Mouse (Mus musculus) neural tube, embryonic 14.5 days (tissue): ENCODE results near the gene Trim38. TPM values are rescaled to one million over a fixed set of nuclear protein-coding genes. Genes with fewer than 3 reads are reported as not detected.

Experiments used
- ATAC-seq: fragments of 200-750 bp; cut with Nextera tagmentation; 2 replicates; pipeline ENCODE4 v1.8.0; 2017; ENCODE audit warnings: low read depth, mild to moderate bottlenecking, moderate TSS enrichment, moderate library complexity
- H3K27ac ChIP-seq: fragments of 300-500 bp; sonication (generic); 2 replicates; pipeline ENCODE4 v1.5.1; 2014; ENCODE audit warnings: low read depth, mild to moderate bottlenecking, control low read depth, low read length, moderate library complexity, mixed read lengths
- H3K27me3 ChIP-seq: fragments of 300-500 bp; sonication (generic); 2 replicates; pipeline ENCODE4 v1.6.1; 2014; ENCODE audit warnings: low read length; ENCODE audit not compliant: control insufficient read depth, insufficient read depth
- H3K36me3 ChIP-seq: fragments of 300-500 bp; sonication (generic); 2 replicates; pipeline ENCODE4 v1.6.1; 2014; ENCODE audit warnings: low read length, mixed read lengths; ENCODE audit not compliant: control insufficient read depth, insufficient read depth
- H3K4me1 ChIP-seq: fragments of 300-500 bp; sonication (generic); 2 replicates; pipeline ENCODE4 v1.6.1; 2014; ENCODE audit warnings: low read length; ENCODE audit not compliant: control insufficient read depth, insufficient read depth
- H3K4me2 ChIP-seq: fragments of 300-500 bp; sonication (generic); 2 replicates; pipeline ENCODE4 v1.6.1; 2014; ENCODE audit warnings: mild to moderate bottlenecking, low read depth, low read length, control low read depth
- H3K4me3 ChIP-seq: fragments of 300-500 bp; sonication (generic); 2 replicates; pipeline ENCODE4 v1.5.1; 2014; ENCODE audit warnings: low read depth, low read length, control low read depth, mixed read lengths
- H3K9ac ChIP-seq: fragments of 300-500 bp; sonication (generic); replicated peaks from 2 replicates; pipeline ENCODE4 v1.6.1; 2014; ENCODE audit warnings: low read depth, mild to moderate bottlenecking, control low read depth, low read length, mixed read lengths
- H3K9me3 ChIP-seq: fragments of 300-500 bp; sonication (generic); 2 replicates; pipeline ENCODE4 v1.6.1; 2016; ENCODE audit warnings: low read length; ENCODE audit not compliant: control insufficient read depth
- WGBS: fragments of 180-500 bp; shearing (Covaris S2); extraction: QIAGEN DNeasy Blood & Tissue Kit; methylation state at CpG from one replicate; pipeline ENCODE4 v1.1.7; 2014; 5-methylcytosine and 5-hydroxymethylcytosine counted together
- polyA plus RNA-seq: library from polyadenylated mRNA; unstranded; fragments of >200 nt; fragmentation: Nextera tagmentation; extraction: Ambion mirVana; gene quantifications from 2 replicates; pipeline ENCODE4 v1.2.1, GENCODE M21; 2014

The Trim38 gene
- polyA plus RNA-seq, 1 experiment from 2014 or later: not detected

DNA sequence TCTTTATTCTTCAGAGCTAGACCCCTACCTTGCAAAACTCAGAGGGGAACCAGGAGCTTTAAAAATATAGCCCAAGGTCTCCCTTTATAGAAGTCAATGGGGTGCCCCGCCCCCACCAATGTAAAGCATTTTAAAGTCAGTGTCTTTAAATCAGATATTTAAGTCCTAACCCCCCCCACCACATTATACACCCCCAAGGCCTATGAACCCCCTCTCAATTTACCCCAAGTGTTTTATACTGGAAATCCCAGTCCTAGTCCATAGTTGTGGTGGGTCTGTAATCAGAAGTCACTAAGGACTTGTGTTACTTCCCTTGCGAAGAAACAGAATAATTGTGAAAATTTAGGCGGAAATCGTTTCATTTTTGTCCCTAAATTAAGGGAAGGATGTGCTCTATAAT, 31.7 kb upstream of the Trim38 start:
- Histone ChIP-seq H3K9me3 (no peaks in the 10 kb centered on the region), H3K4me1 (peaks cover 8% of the 10 kb centered on the region; the same call in 1 of the 2 replicates), H3K27me3 (no peaks in the 10 kb centered on the region), H3K4me3 (no peak overlapping the region), H3K36me3 (no peaks in the 10 kb centered on the region), H3K9ac (peak overlapping the region; percentile 57; the same call in 1 of the 2 replicates), H3K4me2 (peak overlapping the region; percentile 97), H3K27ac (peak overlapping the region; percentile 70)
- 25% methylated on average over 4 of the region's 4 CpGs for WGBS
- no peak for ATAC-seq

DNA sequence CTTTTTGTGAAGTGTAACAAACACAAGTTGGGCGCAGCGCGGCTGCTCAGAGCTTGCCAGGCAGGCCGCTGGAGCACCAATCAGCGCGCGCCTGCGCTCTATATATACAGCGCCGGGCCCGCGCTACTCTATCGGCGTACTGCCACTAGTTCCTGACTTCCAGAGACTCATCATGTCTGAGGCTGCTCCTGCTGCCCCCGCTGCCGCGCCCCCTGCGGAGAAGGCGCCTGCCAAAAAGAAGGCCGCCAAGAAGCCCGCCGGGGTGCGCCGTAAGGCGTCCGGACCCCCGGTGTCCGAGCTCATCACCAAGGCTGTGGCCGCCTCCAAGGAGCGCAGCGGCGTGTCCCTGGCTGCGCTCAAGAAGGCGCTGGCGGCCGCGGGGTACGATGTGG, 31.0 kb upstream of the Trim38 start, which contains the start of gene Hist1h1c:
Gene Hist1h1c (plus strand): TSS at position 132 of the 392 bp plus-strand sequence.
- H3K27ac ChIP-seq: peak within 1 kb of the TSS; percentile 70
- WGBS: under 1% methylated on average over 33 of the region's 38 CpGs
- peak; percentile 96 for ATAC-seq
- H3K4me2 ChIP-seq: peak within 1 kb of the TSS; percentile 97
- peak within 1 kb of the TSS; percentile 50 for H3K4me3 ChIP-seq
- peaks cover 8% of the 10 kb centered on the region; the same call in 1 of the 2 replicates for H3K4me1 ChIP-seq
- H3K36me3 ChIP-seq: no peaks in the 10 kb centered on the region
- H3K27me3 ChIP-seq: no peaks in the 10 kb centered on the region
- peak within 1 kb of the TSS; percentile 57 for H3K9ac ChIP-seq
- no peaks in the 10 kb centered on the region for H3K9me3 ChIP-seq

DNA sequence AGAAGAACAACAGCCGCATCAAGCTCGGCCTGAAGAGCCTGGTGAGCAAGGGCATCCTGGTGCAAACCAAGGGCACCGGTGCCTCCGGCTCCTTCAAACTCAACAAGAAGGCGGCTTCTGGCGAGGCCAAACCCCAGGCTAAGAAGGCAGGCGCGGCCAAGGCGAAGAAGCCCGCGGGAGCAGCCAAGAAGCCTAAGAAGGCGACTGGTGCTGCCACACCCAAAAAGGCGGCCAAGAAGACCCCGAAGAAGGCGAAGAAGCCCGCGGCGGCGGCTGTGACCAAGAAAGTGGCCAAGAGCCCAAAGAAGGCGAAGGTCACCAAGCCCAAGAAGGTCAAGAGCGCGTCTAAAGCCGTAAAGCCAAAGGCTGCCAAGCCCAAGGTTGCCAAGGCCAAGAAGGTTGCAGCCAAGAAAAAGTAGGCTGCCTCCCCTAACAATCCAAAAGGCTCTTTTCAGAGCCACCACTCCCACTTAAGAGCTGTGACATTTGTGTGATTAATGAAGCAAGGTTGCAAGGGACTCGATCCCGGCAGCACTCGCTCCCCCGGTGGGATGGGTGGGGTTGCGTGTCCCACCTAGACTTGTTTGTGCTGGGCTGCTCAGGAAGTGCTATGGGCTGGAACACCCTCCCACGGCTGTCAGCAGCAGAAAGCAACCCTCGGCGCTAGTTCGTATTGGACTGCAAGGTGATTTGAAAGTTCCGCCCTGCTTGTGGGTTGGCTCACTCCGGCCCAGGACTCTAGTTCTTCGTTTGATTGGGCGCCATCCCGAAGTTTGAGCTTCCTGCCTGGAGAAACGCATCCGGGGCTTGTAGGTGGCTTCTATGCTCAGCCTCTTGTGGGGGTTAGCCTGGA, 30.4 kb upstream of the Trim38 start:
- under 1% methylated on average over 39 of the region's 39 CpGs for WGBS
- ATAC-seq: peak; percentile 91

DNA sequence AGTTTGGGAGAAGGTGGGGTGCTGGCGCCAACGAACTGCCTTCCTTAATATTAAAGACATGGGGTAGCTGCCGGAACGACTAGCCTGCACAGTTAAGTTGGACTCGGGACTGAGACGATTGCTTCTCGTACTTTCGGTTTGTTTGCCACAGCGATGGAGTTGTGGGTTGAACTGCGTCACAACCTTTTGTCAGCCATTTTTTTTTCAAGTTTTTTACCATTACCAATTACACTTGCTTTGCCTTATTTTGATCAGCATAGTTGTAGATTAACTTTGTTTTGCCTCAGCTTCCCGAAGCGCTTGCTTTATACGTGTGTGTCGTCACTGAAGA, 29.8 kb upstream of the Trim38 start:
- Histone ChIP-seq H3K9ac (peak overlapping the region; percentile 43; the same call in 1 of the 2 replicates), H3K27me3 (no peaks in the 10 kb centered on the region), H3K4me1 (peaks cover 8% of the 10 kb centered on the region; the same call in 1 of the 2 replicates), H3K9me3 (no peaks in the 10 kb centered on the region), H3K27ac (peak overlapping the region; percentile 70), H3K4me2 (peak overlapping the region; percentile 97), H3K36me3 (no peaks in the 10 kb centered on the region), H3K4me3 (peak overlapping the region; percentile 50)
- no peak for ATAC-seq
- under 1% methylated on average over 14 of the region's 14 CpGs for WGBS

More for the DNA sequence above, 30.4 kb upstream of the Trim38 start:
- peak overlapping the region; percentile 57 for H3K9ac ChIP-seq
- no peaks in the 10 kb centered on the region for H3K27me3 ChIP-seq
- no peaks in the 10 kb centered on the region for H3K9me3 ChIP-seq
- peak overlapping the region; percentile 70 for H3K27ac ChIP-seq
- peak overlapping the region; percentile 97 for H3K4me2 ChIP-seq
- H3K36me3 ChIP-seq: no peaks in the 10 kb centered on the region
- peaks cover 8% of the 10 kb centered on the region; the same call in 1 of the 2 replicates for H3K4me1 ChIP-seq
- H3K4me3 ChIP-seq: peak overlapping the region; percentile 50

DNA sequence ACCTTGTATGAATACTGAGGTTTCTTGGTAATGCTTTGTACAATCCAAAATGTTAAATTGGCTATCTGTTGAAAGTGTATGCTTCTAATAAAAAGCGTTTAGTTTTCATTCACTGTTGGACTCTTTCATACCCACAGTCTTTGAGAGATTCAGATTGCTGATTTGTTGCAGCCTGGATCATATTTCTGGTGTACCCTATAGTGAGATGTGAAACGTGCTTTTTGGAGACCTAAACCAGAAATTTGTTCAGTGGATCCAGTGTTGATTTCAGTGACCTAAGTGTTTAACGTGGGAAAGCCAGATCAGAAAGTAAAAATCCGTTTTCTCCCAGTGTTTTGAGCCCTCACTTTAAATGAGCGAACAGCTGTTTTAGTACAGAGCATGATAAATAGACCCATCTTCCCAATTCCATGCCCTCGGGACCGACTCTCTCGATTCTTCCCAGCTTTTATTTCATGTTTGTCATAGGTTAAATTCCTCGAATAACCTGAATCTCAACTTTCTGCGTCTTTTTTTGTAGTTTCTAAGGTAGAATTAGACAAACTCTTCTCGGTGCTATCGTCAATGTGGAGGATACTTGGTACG, 29.4 kb upstream of the Trim38 start:
- Histone ChIP-seq H3K4me3 (peak overlapping the region; percentile 50), H3K9ac (peak overlapping the region; percentile 43; the same call in 1 of the 2 replicates), H3K9me3 (no peaks in the 10 kb centered on the region), H3K4me2 (peak overlapping the region; percentile 97), H3K27me3 (no peaks in the 10 kb centered on the region), H3K27ac (peak overlapping the region; percentile 70; the same call in 1 of the 2 replicates), H3K36me3 (no peaks in the 10 kb centered on the region), H3K4me1 (peaks cover 8% of the 10 kb centered on the region; the same call in 1 of the 2 replicates)
- ATAC-seq: no peak
- WGBS: 32% methylated on average over 13 of the region's 13 CpGs

DNA sequence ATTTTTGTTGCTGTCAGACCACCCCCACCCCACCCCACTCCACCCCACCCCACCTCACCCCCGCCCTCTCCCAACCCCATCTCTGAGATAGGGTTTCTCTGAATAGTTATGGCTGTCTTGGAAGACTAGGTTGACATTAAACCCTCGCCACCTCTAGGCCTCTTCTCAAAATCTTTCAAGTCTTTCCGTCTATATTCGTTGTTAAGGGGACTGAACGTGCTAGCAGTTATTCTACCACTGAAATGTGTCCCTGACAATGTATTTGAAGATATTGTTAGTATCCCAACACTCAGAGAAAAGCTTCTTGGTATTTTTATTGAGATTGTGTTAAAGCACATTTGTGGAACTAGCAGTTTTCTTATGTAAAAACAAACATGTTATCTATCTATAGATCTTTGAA, 28.8 kb upstream of the Trim38 start:
- H3K4me2 ChIP-seq: no peak overlapping the region; the same call in 1 of the 2 replicates
- no peak overlapping the region for H3K4me3 ChIP-seq
- 72% methylated on average over 5 of the region's 5 CpGs for WGBS
- H3K4me1 ChIP-seq: peaks cover 10% of the 10 kb centered on the region; the same call in 1 of the 2 replicates
- ATAC-seq: no peak
- no peaks in the 10 kb centered on the region for H3K9me3 ChIP-seq
- no peak overlapping the region for H3K27ac ChIP-seq
- no peaks in the 10 kb centered on the region for H3K36me3 ChIP-seq
- no peaks in the 10 kb centered on the region for H3K27me3 ChIP-seq
- no peak overlapping the region for H3K9ac ChIP-seq

DNA sequence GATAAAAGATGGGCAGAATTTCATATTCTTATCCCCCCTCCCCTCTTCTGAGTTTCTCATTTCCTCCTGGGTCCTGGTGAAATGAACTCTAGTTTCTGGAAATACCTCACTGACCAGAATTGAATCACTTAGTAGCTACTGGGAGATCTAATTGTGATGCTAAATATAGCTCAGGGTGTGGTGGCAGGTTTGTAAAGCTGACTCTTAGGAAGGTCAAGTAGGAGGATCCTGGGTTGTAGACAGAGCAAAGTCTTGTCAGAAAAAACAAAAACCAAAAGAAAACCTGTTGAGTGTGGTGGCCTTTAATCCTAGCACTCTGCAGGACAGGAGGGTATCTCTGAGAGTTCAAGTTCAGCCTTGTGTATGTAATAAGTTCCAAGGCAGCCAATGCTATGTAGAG, 27.7 kb upstream of the Trim38 start:
- H3K4me3 ChIP-seq: no peak overlapping the region
- no peaks in the 10 kb centered on the region for H3K9me3 ChIP-seq
- no peak for ATAC-seq
- no peaks in the 10 kb centered on the region for H3K36me3 ChIP-seq
- no peak overlapping the region for H3K4me2 ChIP-seq
- no peak overlapping the region for H3K27ac ChIP-seq
- no peak overlapping the region for H3K9ac ChIP-seq
- H3K27me3 ChIP-seq: no peaks in the 10 kb centered on the region
- peaks cover 11% of the 10 kb centered on the region for H3K4me1 ChIP-seq

DNA sequence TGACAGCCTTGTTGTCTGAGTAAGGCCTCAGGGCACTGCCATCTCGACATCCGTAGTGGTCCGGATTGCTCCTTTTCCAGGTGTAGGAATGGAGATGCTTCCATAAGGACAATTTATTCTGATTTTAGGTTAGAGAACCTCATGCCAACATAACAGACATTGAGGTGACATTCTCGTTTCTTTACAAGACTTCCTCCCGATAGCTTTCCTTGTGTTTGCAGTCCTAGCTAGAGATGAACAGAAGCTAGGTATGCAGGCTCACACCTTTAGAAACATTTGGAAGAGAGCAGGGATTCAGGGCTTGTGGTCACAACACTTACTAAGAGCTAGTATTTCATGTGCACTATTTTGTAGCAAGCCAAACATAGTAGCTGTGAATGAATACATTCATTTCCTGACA, 26.5 kb upstream of the Trim38 start:
- 84% methylated on average over 5 of the region's 5 CpGs for WGBS
- H3K27me3 ChIP-seq: no peaks in the 10 kb centered on the region
- ATAC-seq: no peak

DNA sequence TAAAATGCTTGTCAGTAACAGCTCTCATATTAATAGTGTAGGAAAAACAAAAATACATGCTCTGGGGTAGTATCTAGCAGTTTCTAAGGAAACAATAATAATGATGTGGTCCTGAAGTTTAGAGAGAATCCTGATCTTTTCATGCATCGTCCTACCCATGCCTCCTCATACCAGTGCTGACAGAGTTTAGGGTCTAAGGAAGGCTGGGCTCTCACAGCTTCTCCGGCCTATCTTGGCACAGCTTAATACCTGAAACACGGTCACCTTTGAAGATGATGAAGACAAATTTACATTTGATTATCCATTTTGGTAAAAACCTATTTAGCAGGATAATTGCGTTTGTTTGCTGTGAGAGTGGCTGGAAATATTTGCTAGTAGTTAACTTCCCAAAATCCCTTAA, 25.8 kb upstream of the Trim38 start:
- Histone ChIP-seq H3K9ac (no peak overlapping the region), H3K27ac (no peak overlapping the region), H3K27me3 (no peaks in the 10 kb centered on the region), H3K4me3 (no peak overlapping the region), H3K4me2 (no peak overlapping the region), H3K4me1 (peaks cover 20% of the 10 kb centered on the region), H3K9me3 (no peaks in the 10 kb centered on the region), H3K36me3 (no peaks in the 10 kb centered on the region)
- WGBS: 58% methylated on average over 4 of the region's 4 CpGs
- ATAC-seq: no peak

More for the DNA sequence above, 26.5 kb upstream of the Trim38 start:
- H3K4me1 ChIP-seq: peaks cover 20% of the 10 kb centered on the region
- no peak overlapping the region for H3K9ac ChIP-seq
- no peaks in the 10 kb centered on the region for H3K36me3 ChIP-seq
- no peak overlapping the region for H3K4me2 ChIP-seq
- H3K9me3 ChIP-seq: no peaks in the 10 kb centered on the region
- no peak overlapping the region for H3K4me3 ChIP-seq
- no peak overlapping the region for H3K27ac ChIP-seq
